Mouse (Mus musculus) liver, embryonic 11.5 days (tissue): Measurements from ENCODE around the gene 4930562C15Rik. TPM values are rescaled to one million over a fixed set of nuclear protein-coding genes. Genes with fewer than 3 reads are reported as not detected.

Source experiments
- ATAC-seq: fragments of 200-750 bp; cut with Nextera tagmentation; replicated peaks from 2 replicates; pipeline ENCODE4 v1.8.0; 2017; ENCODE audit warnings: moderate number of reproducible peaks, mild to moderate bottlenecking, moderate TSS enrichment, moderate library complexity; ENCODE audit not compliant: low FRiP score
- DNase-seq: peaks from one replicate; pipeline ENCODE4 v3.0.0-alpha.2; 2017; ENCODE audit warnings: low spot score
- H3K27ac ChIP-seq: fragments of 300-500 bp; sonication (generic); 2 replicates; pipeline ENCODE4 v1.5.1; 2014; ENCODE audit warnings: mild to moderate bottlenecking, low read depth, low read length, control low read depth
- H3K27me3 ChIP-seq: fragments of 300-500 bp; sonication (generic); replicated peaks from 2 replicates; pipeline ENCODE4 v1.6.1; 2014; ENCODE audit warnings: low read length, mixed read lengths; ENCODE audit not compliant: control insufficient read depth, insufficient read depth
- H3K36me3 ChIP-seq: fragments of 300-500 bp; sonication (generic); 2 replicates; pipeline ENCODE4 v1.6.1; 2014; ENCODE audit warnings: mild to moderate bottlenecking, low read length, moderate library complexity, mixed read lengths; ENCODE audit not compliant: control insufficient read depth, insufficient read depth
- H3K4me1 ChIP-seq: fragments of 300-500 bp; sonication (generic); replicated peaks from 2 replicates; pipeline ENCODE4 v1.6.1; 2014; ENCODE audit warnings: low read length, mixed read lengths; ENCODE audit not compliant: control insufficient read depth, insufficient read depth
- H3K4me2 ChIP-seq: fragments of 300-500 bp; sonication (generic); 2 replicates; pipeline ENCODE4 v1.6.1; 2014; ENCODE audit warnings: mild to moderate bottlenecking, control low read depth, moderate library complexity
- H3K4me3 ChIP-seq: fragments of 300-500 bp; sonication (generic); 2 replicates; pipeline ENCODE4 v1.5.1; 2014; ENCODE audit warnings: low read depth, low read length, control low read depth
- H3K9ac ChIP-seq: fragments of 300-500 bp; sonication (generic); 2 replicates; pipeline ENCODE4 v1.6.1; 2014; ENCODE audit warnings: low read depth, low read length, control low read depth
- H3K9me3 ChIP-seq: fragments of 300-500 bp; sonication (generic); 2 replicates; pipeline ENCODE4 v1.6.1; 2016; ENCODE audit warnings: low read length, inconsistent platforms, mixed read lengths; ENCODE audit not compliant: control insufficient read depth
- WGBS: fragments of 180-500 bp; shearing (Covaris S2); extraction: QIAGEN DNeasy Blood & Tissue Kit; methylation state at CpG from one replicate; pipeline ENCODE4 v1.1.7; 2014; 5-methylcytosine and 5-hydroxymethylcytosine counted together
- polyA plus RNA-seq: library from polyadenylated mRNA; unstranded; fragments of >200 nt; fragmentation: Nextera tagmentation; extraction: Ambion mirVana; gene quantifications from 2 replicates; pipeline ENCODE4 v1.2.1, GENCODE M21; 2014

Gene 4930562C15Rik
- polyA plus RNA-seq, 1 experiment from 2014 or later, result 0.33 TPM

GRCm38 (mm10) chr16:4903491-4904102 is 68.4 kb downstream of the 4930562C15Rik start:
- DNase-seq, result no peak
- Histone ChIP-seq H3K4me3 (no peak overlapping the region), H3K27ac (no peak overlapping the region), H3K9ac (no peak overlapping the region), H3K36me3 (no peaks in the 10 kb centered on the region), H3K4me1 (peaks cover 18% of the 10 kb centered on the region), H3K27me3 (no peaks in the 10 kb centered on the region), H3K4me2 (no peak overlapping the region), H3K9me3 (no peaks in the 10 kb centered on the region)
- no peak for ATAC-seq
- WGBS, result 73% methylated on average over 6 of the region's 6 CpGs

- Histone ChIP-seq H3K4me3 (no peak overlapping the region), H3K36me3 (no peaks in the 10 kb centered on the region), H3K4me1 (peaks cover 18% of the 10 kb centered on the region), H3K4me2 (no peak overlapping the region), H3K27ac (no peak overlapping the region), H3K27me3 (no peaks in the 10 kb centered on the region), H3K9me3 (no peaks in the 10 kb centered on the region), H3K9ac (no peak overlapping the region)
- 84% methylated on average over 3 of the region's 3 CpGs for WGBS
- DNase-seq (no peak), ATAC-seq (no peak)
Observed at GRCm38 (mm10) chr16:4904878-4905277, 69.7 kb downstream of the 4930562C15Rik start.

DNA sequence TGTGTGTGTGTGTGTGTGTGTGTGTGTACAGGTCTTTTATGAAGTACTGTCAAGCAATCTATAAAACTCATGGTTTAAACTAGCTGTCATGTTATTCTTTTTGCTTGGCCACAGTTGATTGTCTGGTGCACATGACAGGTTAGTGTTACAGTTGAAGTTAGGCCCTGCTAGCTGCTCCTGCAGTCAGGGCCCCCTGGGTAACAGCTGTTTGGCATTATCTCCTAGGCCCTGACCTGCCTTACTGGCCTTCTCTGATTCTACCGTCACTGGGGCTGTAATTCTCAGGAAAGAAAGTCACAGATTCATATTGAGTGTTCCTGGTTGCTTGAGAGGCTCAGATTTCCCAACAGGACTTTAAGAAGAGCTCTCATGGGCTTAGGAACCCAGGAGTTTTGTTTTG is 70.4 kb downstream of the 4930562C15Rik start:
- Histone ChIP-seq H3K4me3 (no peak overlapping the region), H3K36me3 (no peaks in the 10 kb centered on the region), H3K27ac (no peak overlapping the region), H3K27me3 (no peaks in the 10 kb centered on the region), H3K4me2 (no peak overlapping the region), H3K9ac (no peak overlapping the region), H3K9me3 (no peaks in the 10 kb centered on the region), H3K4me1 (peaks cover 18% of the 10 kb centered on the region)
- 31% methylated on average over 1 of the region's 1 CpGs for WGBS
- ATAC-seq (no peak), DNase-seq (no peak)

GRCm38 (mm10) chr16:4906559-4906958 is 71.3 kb downstream of the 4930562C15Rik start:
- Histone ChIP-seq H3K9me3 (no peaks in the 10 kb centered on the region), H3K36me3 (peaks cover 5% of the 10 kb centered on the region), H3K4me3 (no peak overlapping the region), H3K4me1 (peaks cover 12% of the 10 kb centered on the region), H3K27ac (no peak overlapping the region), H3K27me3 (no peaks in the 10 kb centered on the region), H3K4me2 (no peak overlapping the region), H3K9ac (no peak overlapping the region)
- ATAC-seq, result no peak
- DNase-seq, result no peak

DNA sequence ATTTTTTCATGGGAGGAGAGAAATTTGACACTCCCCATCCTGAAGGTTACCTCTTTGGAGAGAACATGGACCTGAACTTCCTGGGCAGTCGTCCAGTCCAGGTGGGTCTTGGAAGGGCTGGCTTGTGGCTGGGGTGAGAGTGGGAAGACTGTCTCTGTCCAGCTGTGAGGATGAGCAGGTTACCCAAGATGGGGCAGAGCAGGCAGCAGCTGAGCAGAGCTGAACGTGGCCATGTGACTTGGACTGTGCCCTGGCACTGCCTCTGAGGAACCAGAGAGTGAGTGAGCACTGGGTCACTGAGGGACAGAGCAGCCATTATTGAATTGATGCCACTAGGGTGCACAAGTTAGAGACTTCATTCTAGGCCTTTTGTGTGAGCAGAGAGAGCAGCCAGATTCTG is 72.2 kb downstream of the 4930562C15Rik start:
- Histone ChIP-seq H3K27me3 (no peaks in the 10 kb centered on the region), H3K4me1 (peaks cover 12% of the 10 kb centered on the region), H3K4me3 (no peak overlapping the region), H3K4me2 (no peak overlapping the region), H3K9ac (no peak overlapping the region), H3K36me3 (peaks cover 13% of the 10 kb centered on the region), H3K9me3 (no peaks in the 10 kb centered on the region), H3K27ac (no peak overlapping the region)
- WGBS, result 63% methylated on average over 2 of the region's 2 CpGs
- ATAC-seq, result no peak
- no peak for DNase-seq

DNA sequence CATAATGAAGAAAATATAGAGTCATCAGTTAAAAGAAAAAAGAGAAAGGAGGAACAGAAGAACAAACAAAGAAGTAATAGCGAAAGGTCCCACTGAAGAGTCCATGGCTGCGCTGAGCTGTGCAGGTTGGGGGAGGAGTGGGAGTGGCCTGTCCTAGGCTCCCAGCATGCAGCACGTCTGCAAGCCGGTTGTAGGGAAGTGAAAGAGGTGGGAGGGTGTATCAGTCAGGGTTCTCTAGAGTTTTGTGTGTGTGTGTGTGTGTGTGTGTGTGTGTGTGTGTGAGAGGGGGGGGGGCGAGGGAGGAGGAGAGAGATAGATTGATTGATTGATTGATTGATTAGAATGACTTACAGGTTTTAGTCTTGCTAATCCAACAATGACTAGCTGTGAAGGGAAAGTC is 72.8 kb downstream of the 4930562C15Rik start:
- no peak overlapping the region for H3K27ac ChIP-seq
- ATAC-seq (peak; percentile 75), DNase-seq (no peak)
- H3K9me3 ChIP-seq, result no peaks in the 10 kb centered on the region
- peaks cover 13% of the 10 kb centered on the region for H3K36me3 ChIP-seq
- no peak overlapping the region for H3K9ac ChIP-seq
- H3K4me1 ChIP-seq, result peaks cover 13% of the 10 kb centered on the region
- 38% methylated on average over 4 of the region's 5 CpGs for WGBS
- H3K4me3 ChIP-seq, result no peak overlapping the region
- H3K4me2 ChIP-seq, result no peak overlapping the region
- H3K27me3 ChIP-seq, result no peaks in the 10 kb centered on the region

GRCm38 (mm10) chr16:4909745-4910144 is 74.5 kb downstream of the 4930562C15Rik start:
- WGBS, result 98% methylated on average over 2 of the region's 2 CpGs
- no peak overlapping the region for H3K27ac ChIP-seq
- H3K4me3 ChIP-seq, result no peak overlapping the region
- DNase-seq (no peak), ATAC-seq (no peak)
- H3K9me3 ChIP-seq, result no peaks in the 10 kb centered on the region
- H3K27me3 ChIP-seq, result no peaks in the 10 kb centered on the region
- H3K9ac ChIP-seq, result no peak overlapping the region
- no peak overlapping the region for H3K4me2 ChIP-seq
- peaks cover 5% of the 10 kb centered on the region for H3K4me1 ChIP-seq
- H3K36me3 ChIP-seq, result peaks cover 13% of the 10 kb centered on the region

- 90% methylated on average over 8 of the region's 8 CpGs for WGBS
- DNase-seq (no peak), ATAC-seq (no peak)
- H3K9ac ChIP-seq, result no peak overlapping the region
- no peak overlapping the region for H3K4me3 ChIP-seq
- no peaks in the 10 kb centered on the region for H3K27me3 ChIP-seq
- H3K27ac ChIP-seq, result no peak overlapping the region
- H3K4me1 ChIP-seq, result peaks cover 4% of the 10 kb centered on the region; the same call in 1 of the 2 replicates
- peaks cover 13% of the 10 kb centered on the region for H3K36me3 ChIP-seq
- H3K4me2 ChIP-seq, result no peak overlapping the region
- H3K9me3 ChIP-seq, result no peaks in the 10 kb centered on the region
Observed at GRCm38 (mm10) chr16:4910758-4911157, 75.5 kb downstream of the 4930562C15Rik start.

- H3K4me1 ChIP-seq, result peaks cover 4% of the 10 kb centered on the region; the same call in 1 of the 2 replicates
- H3K9me3 ChIP-seq, result no peaks in the 10 kb centered on the region
- H3K27me3 ChIP-seq, result no peaks in the 10 kb centered on the region
- no peak for DNase-seq
- H3K36me3 ChIP-seq, result peaks cover 18% of the 10 kb centered on the region
- no peak overlapping the region for H3K4me3 ChIP-seq
- no peak overlapping the region for H3K4me2 ChIP-seq
- no peak overlapping the region for H3K9ac ChIP-seq
- WGBS, result 60% methylated on average over 10 of the region's 10 CpGs
- peak; percentile 51 for ATAC-seq
- peak overlapping the region; percentile 21; the same call in 1 of the 2 replicates for H3K27ac ChIP-seq
Observed at GRCm38 (mm10) chr16:4912074-4912648, 76.9 kb downstream of the 4930562C15Rik start.
